Mouse (Mus musculus) layer of hippocampus, adult 8-10 months (tissue): Measurements from ENCODE around the gene Olfr427. TPM values are rescaled to one million over a fixed set of nuclear protein-coding genes. Genes with fewer than 3 reads are reported as not detected.
"Not testable (repeated sequence)": the region's sequence is repeated elsewhere in the genome, so short reads cannot be mapped to it uniquely, and the experiment has no call there.

Experiments
- DNase-seq, 2 experiments: peaks; one replicate each; pipeline ENCODE4 v3.0.0; 2022; ENCODE audit warnings: low spot score in 2 of 2
- total RNA-seq, 4 experiments: library from RNA; stranded (reverse); gene quantifications; 2 replicates each; pipeline ENCODE4 v1.2.4; 2022

Gene Olfr427
- not detected for total RNA-seq

- no peak for DNase-seq
Observed at GRCm38 (mm10) chr1:174096591-174096990, at the start of gene Olfr427. TSS of gene Olfr427 (plus strand) at chr1:174096891.

GRCm38 (mm10) chr1:174048227-174048626 lies 48.5 kb upstream of the Olfr427 start:
- not testable (repeated sequence) for DNase-seq

GRCm38 (mm10) chr1:174048893-174049292 lies 47.8 kb upstream of the Olfr427 start, which contains the start of gene Olfr432:
TSS of gene Olfr432 (plus strand) at chr1:174049205.
- no peak for DNase-seq

- DNase-seq = not testable (repeated sequence)
Observed at GRCm38 (mm10) chr1:174049357-174049756, 47.3 kb upstream of the Olfr427 start.

GRCm38 (mm10) chr1:174050532-174050931 lies 46.2 kb upstream of the Olfr427 start:
- no peak for DNase-seq

GRCm38 (mm10) chr1:174051515-174051914 lies 45.2 kb upstream of the Olfr427 start:
- no peak for DNase-seq

- no peak for DNase-seq
Observed at GRCm38 (mm10) chr1:174051931-174052536, 44.7 kb upstream of the Olfr427 start.

GRCm38 (mm10) chr1:174052981-174053380 lies 43.7 kb upstream of the Olfr427 start:
- no peak for DNase-seq

- DNase-seq = no peak
Observed at GRCm38 (mm10) chr1:174055248-174055647, 41.4 kb upstream of the Olfr427 start.

GRCm38 (mm10) chr1:174066305-174066704 lies 30.4 kb upstream of the Olfr427 start, which contains the start of gene Olfr430:
TSS of gene Olfr430 (plus strand) at chr1:174066605.
- no peak for DNase-seq

- no peak for DNase-seq
Observed at GRCm38 (mm10) chr1:174084031-174084430, 12.7 kb upstream of the Olfr427 start, which contains the start of gene Olfr429. TSS of gene Olfr429 (plus strand) at chr1:174084331.

GRCm38 (mm10) chr1:174103735-174104134 lies 7.0 kb downstream of the Olfr427 start:
- no peak for DNase-seq

GRCm38 (mm10) chr1:174121062-174121461 lies 24.4 kb downstream of the Olfr427 start, which contains the start of gene Olfr231:
TSS of gene Olfr231 (minus strand) at chr1:174121162.
- DNase-seq = no peak

GRCm38 (mm10) chr1:174131217-174131616 lies 34.5 kb downstream of the Olfr427 start, which contains the start of gene Olfr424:
TSS of gene Olfr424 (plus strand) at chr1:174131517.
- DNase-seq = no peak

- no peak for DNase-seq
Observed at GRCm38 (mm10) chr1:174131999-174132398, 35.3 kb downstream of the Olfr427 start.

- DNase-seq = no peak
Observed at GRCm38 (mm10) chr1:174141384-174141783, 44.7 kb downstream of the Olfr427 start.

GRCm38 (mm10) chr1:174146696-174147095 lies 50.0 kb downstream of the Olfr427 start:
- DNase-seq = no peak

GRCm38 (mm10) chr1:174149289-174149688 lies 52.6 kb downstream of the Olfr427 start:
- DNase-seq = no peak

Other genes with a start within 250 kb of the Olfr427 start
- 1 to 10 TPM in 1 of 4 experiments, under 1 TPM in 2, not detected in 1; 0.45 to 1.1 (median 0.49) TPM for gene Ifi211, start 183.8 kb upstream of the Olfr427 start, total RNA-seq
- 1 to 10 TPM; 3.5 to 9.9 (median 7.0) TPM for gene Mndal, start 154.4 kb upstream of the Olfr427 start, total RNA-seq
- 1 to 10 TPM; 1.8 to 5.9 (median 3.3) TPM for gene Ifi203, start 154.2 kb upstream of the Olfr427 start, total RNA-seq
- gene Ifi202b, start 114.1 kb upstream of the Olfr427 start, total RNA-seq = not detected
- gene Ifi205, start 65.1 kb upstream of the Olfr427 start, total RNA-seq = not detected
- not detected for gene Olfr433, start 56.2 kb upstream of the Olfr427 start, total RNA-seq
- gene Olfr432, start 47.7 kb upstream of the Olfr427 start, total RNA-seq = not detected
- gene Olfr430, start 30.3 kb upstream of the Olfr427 start, total RNA-seq = not detected
- not detected for gene Olfr429, start 12.6 kb upstream of the Olfr427 start, total RNA-seq
- gene Olfr231, start 24.3 kb downstream of the Olfr427 start, total RNA-seq = not detected
- not detected for gene Olfr424, start 34.6 kb downstream of the Olfr427 start, total RNA-seq
- not detected for gene Olfr420, start 58.7 kb downstream of the Olfr427 start, total RNA-seq
- gene Spta1, start 75.9 kb downstream of the Olfr427 start, total RNA-seq = under 1 TPM in 3 of 4 experiments, not detected in 1; 0.04 to 0.11 (median 0.07) TPM
- gene Olfr419, start 155.2 kb downstream of the Olfr427 start, total RNA-seq = not detected
- gene Mptx1, start 233.6 kb downstream of the Olfr427 start, total RNA-seq = not detected